Mouse (Mus musculus) splenic B cell, adult 2 months (primary cell): ENCODE data around the gene Snapc4.

Experiments used
- DNase-seq: peaks from one replicate; pipeline ENCODE4 v3.0.0-alpha.2; 2011; ENCODE audit warnings: low read depth, low spot score
- H3K27me3 ChIP-seq: 2 replicates; pipeline ENCODE4 v1.6.1; 2012; ENCODE audit warnings: mild to moderate bottlenecking, low read length, moderate library complexity, mixed read lengths; ENCODE audit not compliant: control insufficient read depth, poor library complexity, insufficient read depth, severe bottlenecking
- H3K36me3 ChIP-seq: 2 replicates; pipeline ENCODE4 v1.6.1; 2012; ENCODE audit warnings: mild to moderate bottlenecking, low read length, moderate library complexity, mixed read lengths; ENCODE audit not compliant: control insufficient read depth, poor library complexity, insufficient read depth, severe bottlenecking

Snapc4 gene

GRCm38 (mm10) chr2:26317371-26317770 lies 63.1 kb downstream of the Snapc4 start:
- H3K27me3 ChIP-seq, result no peaks in the 10 kb centered on the region
- no peak for DNase-seq
- H3K36me3 ChIP-seq, result no peaks in the 10 kb centered on the region

- Histone ChIP-seq H3K27me3 (no peaks in the 10 kb centered on the region), H3K36me3 (no peaks in the 10 kb centered on the region)
- DNase-seq, result peak; percentile 18
Observed at GRCm38 (mm10) chr2:26316576-26317246, 63.7 kb downstream of the Snapc4 start.

GRCm38 (mm10) chr2:26315925-26316311 lies 64.5 kb downstream of the Snapc4 start:
- DNase-seq, result no peak
- no peaks in the 10 kb centered on the region for H3K36me3 ChIP-seq
- no peaks in the 10 kb centered on the region for H3K27me3 ChIP-seq

GRCm38 (mm10) chr2:26315072-26315924 lies 65.2 kb downstream of the Snapc4 start, which contains the start of gene Gpsm1:
Gene Gpsm1 (plus strand): TSS chr2:26315515.
- Histone ChIP-seq H3K27me3 (no peaks in the 10 kb centered on the region), H3K36me3 (no peaks in the 10 kb centered on the region)
- peak; percentile 77 for DNase-seq

GRCm38 (mm10) chr2:26314281-26315071 lies 66.0 kb downstream of the Snapc4 start:
- Histone ChIP-seq H3K36me3 (no peaks in the 10 kb centered on the region), H3K27me3 (no peaks in the 10 kb centered on the region)
- no peak for DNase-seq

- H3K36me3 ChIP-seq, result no peaks in the 10 kb centered on the region
- no peak for DNase-seq
- no peaks in the 10 kb centered on the region for H3K27me3 ChIP-seq
Observed at GRCm38 (mm10) chr2:26313394-26313793, 67.1 kb downstream of the Snapc4 start.

GRCm38 (mm10) chr2:26312812-26313211 lies 67.6 kb downstream of the Snapc4 start:
- peak; percentile 48 for DNase-seq
- Histone ChIP-seq H3K27me3 (no peaks in the 10 kb centered on the region), H3K36me3 (no peaks in the 10 kb centered on the region)
